In genomic region chr10:40212443-40213169, GRCm38 (mm10) we compare ENCODE assay signal across 8 mouse cellular contexts. TPM values are rescaled to one million over a fixed set of nuclear protein-coding genes. Genes with fewer than 3 reads are reported as not detected.
DNase-seq lines count a peak whose midpoint lies in the region; ATAC-seq lines count a peak whose summit lies in the region.

No protein-coding gene starts in this region.

- H3K4me3 ChIP-seq in forebrain, embryonic 10.5 days: no peak overlapping the region
- H3K4me3 ChIP-seq in heart, embryonic 14.5 days (ENCODE audit: control insufficient read depth in 1 of 2, insufficient read depth in 1 of 2, low read depth in 1 of 2, low read length in 2 of 2): no peak overlapping the region
- no peak overlapping the region for H3K4me3 ChIP-seq in liver, embryonic 11.5 days (ENCODE audit: low read depth, low read length)
- no peak overlapping the region for H3K4me3 ChIP-seq in stomach, embryonic 15.5 days (replicated peaks)

- H3K4me1 ChIP-seq in forebrain, embryonic 10.5 days: no peaks in the 10 kb centered on the region
- no peaks in the 10 kb centered on the region; a peak in 1 of 4 replicates for H3K4me1 ChIP-seq in heart, embryonic 14.5 days (ENCODE audit: control insufficient read depth in 2 of 2, insufficient read depth in 2 of 2, low read length in 2 of 2)
- no peaks in the 10 kb centered on the region for H3K4me1 ChIP-seq in liver, embryonic 11.5 days (replicated peaks; ENCODE audit: control insufficient read depth, insufficient read depth, low read length)
- H3K4me1 ChIP-seq in stomach, embryonic 15.5 days: no peaks in the 10 kb centered on the region

- H3K4me2 ChIP-seq in heart, embryonic 14.5 days (ENCODE audit: low read length): peak overlapping the region; percentile 30; the same call in 1 of the 2 replicates
- H3K4me2 ChIP-seq in liver, embryonic 11.5 days: peak overlapping the region; percentile 37
- H3K4me2 ChIP-seq in stomach, embryonic 15.5 days: no peak overlapping the region

- peak; percentile 100 for ATAC-seq in CD4-positive, CD25-positive, alpha-beta regulatory T cell, adult 4 months
- ATAC-seq in heart, embryonic 14.5 days (ENCODE audit: insufficient number of reproducible peaks, insufficient read depth, low FRiP score, low read depth): peak; percentile 73
- peak; percentile 90 for ATAC-seq in liver, embryonic 11.5 days (replicated peaks; ENCODE audit: low FRiP score)
- ATAC-seq in stomach, embryonic 15.5 days (ENCODE audit: insufficient read depth, low FRiP score, low read depth): peak; percentile 87

- peak; percentile 84 for DNase-seq in c-Kit-negative CD71-positive TER-119-positive erythroid progenitor cells, embryonic 14.5 days (ENCODE audit: low read depth, low spot score)
- DNase-seq in forebrain, embryonic 10.5 days (ENCODE audit: extremely low spot score, low spot score): peak; percentile 83
- DNase-seq in kidney, postnatal 10 days: peak; percentile 94
- DNase-seq in liver, embryonic 11.5 days (ENCODE audit: low spot score): peak; percentile 80
- peak; percentile 89 to 93 for DNase-seq in natural killer cell, adult 2 months (ENCODE audit: low spot score in 2 of 2)

- H3K27ac ChIP-seq in forebrain, embryonic 10.5 days: no peak overlapping the region
- H3K27ac ChIP-seq in heart, embryonic 14.5 days (replicated peaks in 1 of 2; ENCODE audit: control insufficient read depth in 1 of 2, insufficient read depth in 1 of 2, low read depth in 2 of 2, low read length in 2 of 2): no peak overlapping the region
- H3K27ac ChIP-seq in liver, embryonic 11.5 days (ENCODE audit: low read depth, low read length): no peak overlapping the region
- H3K27ac ChIP-seq in stomach, embryonic 15.5 days: no peak overlapping the region

- H3K9me3 ChIP-seq in forebrain, embryonic 10.5 days: no peaks in the 10 kb centered on the region
- no peaks in the 10 kb centered on the region for H3K9me3 ChIP-seq in heart, embryonic 14.5 days (ENCODE audit: control insufficient read depth, low read length)
- H3K9me3 ChIP-seq in liver, embryonic 11.5 days (ENCODE audit: control insufficient read depth, low read length): no peaks in the 10 kb centered on the region
- no peaks in the 10 kb centered on the region for H3K9me3 ChIP-seq in stomach, embryonic 15.5 days

- no peaks in the 10 kb centered on the region for H3K27me3 ChIP-seq in forebrain, embryonic 10.5 days (ENCODE audit: poor library complexity, severe bottlenecking)
- no peaks in the 10 kb centered on the region for H3K27me3 ChIP-seq in heart, embryonic 14.5 days (ENCODE audit: control insufficient read depth, insufficient read depth, low read length)
- no peaks in the 10 kb centered on the region for H3K27me3 ChIP-seq in liver, embryonic 11.5 days (replicated peaks; ENCODE audit: control insufficient read depth, insufficient read depth, low read length)
- H3K27me3 ChIP-seq in stomach, embryonic 15.5 days (replicated peaks): no peaks in the 10 kb centered on the region; the same call in 1 of the 2 replicates

- H3K36me3 ChIP-seq in forebrain, embryonic 10.5 days (replicated peaks): no peaks in the 10 kb centered on the region
- no peaks in the 10 kb centered on the region for H3K36me3 ChIP-seq in heart, embryonic 14.5 days (ENCODE audit: control insufficient read depth, insufficient read depth, low read length)
- no peaks in the 10 kb centered on the region for H3K36me3 ChIP-seq in liver, embryonic 11.5 days (ENCODE audit: control insufficient read depth, insufficient read depth, low read length)
- H3K36me3 ChIP-seq in stomach, embryonic 15.5 days: no peaks in the 10 kb centered on the region

- no peak overlapping the region for H3K9ac ChIP-seq in heart, embryonic 14.5 days (ENCODE audit: low read length)
- H3K9ac ChIP-seq in liver, embryonic 11.5 days (ENCODE audit: low read depth, low read length): no peak overlapping the region
- no peak overlapping the region for H3K9ac ChIP-seq in stomach, embryonic 15.5 days

- WGBS in forebrain, embryonic 10.5 days: 38% methylated on average over 13 of the region's 13 CpGs
- 25% methylated on average over 13 of the region's 13 CpGs for WGBS in heart, embryonic 14.5 days
- 32% methylated on average over 13 of the region's 13 CpGs for WGBS in liver, embryonic 11.5 days
- 30% methylated on average over 13 of the region's 13 CpGs for WGBS in stomach, embryonic 15.5 days

RNA-seq across cellular contexts. Expression of gene Rpf2, which starts 34.2 kb away (rescaled TPM):
- 10 to 100 TPM; 59.7 to 68.8 TPM for polyA plus RNA-seq in CD4-positive, CD25-positive, alpha-beta regulatory T cell, adult 4 months (2017; shearing (Covaris generic))
- polyA plus RNA-seq in forebrain, embryonic 10.5 days (2016; fragmentation: Nextera tagmentation; extraction: Ambion mirVana): 98.0 and 101 TPM in 2 replicates
- polyA plus RNA-seq in heart, embryonic 14.5 days (2014; fragmentation: Nextera tagmentation; extraction: Ambion mirVana): 36.6 and 39.8 TPM in 2 replicates
- polyA plus RNA-seq in liver, embryonic 11.5 days (2014; fragmentation: Nextera tagmentation; extraction: Ambion mirVana): 109 and 113 TPM in 2 replicates
- 63.1 and 65.6 TPM in 2 replicates for polyA plus RNA-seq in stomach, embryonic 15.5 days (2015; fragmentation: Nextera tagmentation; extraction: Ambion mirVana)

RNA-seq across cellular contexts. Expression of gene Gtf3c6, which starts 45.3 kb away (rescaled TPM):
- polyA plus RNA-seq in CD4-positive, CD25-positive, alpha-beta regulatory T cell, adult 4 months (2017; shearing (Covaris generic)): 100 to 1,000 TPM; 116 to 128 TPM
- polyA plus RNA-seq in forebrain, embryonic 10.5 days (2016; fragmentation: Nextera tagmentation; extraction: Ambion mirVana): 150 TPM in 2 replicates
- 66.2 and 72.3 TPM in 2 replicates for polyA plus RNA-seq in heart, embryonic 14.5 days (2014; fragmentation: Nextera tagmentation; extraction: Ambion mirVana)
- polyA plus RNA-seq in liver, embryonic 11.5 days (2014; fragmentation: Nextera tagmentation; extraction: Ambion mirVana): 89.0 and 117 TPM in 2 replicates
- polyA plus RNA-seq in stomach, embryonic 15.5 days (2015; fragmentation: Nextera tagmentation; extraction: Ambion mirVana): 88.9 and 92.0 TPM in 2 replicates
